ENCODE assay signal across 26 mouse cellular contexts in genomic region chr11:84097251-84097998, GRCm38 (mm10). TPM values are rescaled to one million over a fixed set of nuclear protein-coding genes. Genes with fewer than 3 reads are reported as not detected.
A peak's percentile ranks its signal among the peaks of the same experiment; 100 is the strongest.
DNase-seq lines count a peak whose midpoint lies in the region; ATAC-seq and TF ChIP-seq lines count a peak whose summit lies in the region.
"Had no signal": no experiment of that assay in that cellular context is flagged by ENCODE, and none has a peak within 500 bp of the region (broad histone marks: within the 10 kb centered on the region; RNA-seq: fewer than 3 reads in every experiment).

No protein-coding gene starts in this region.

- H3K4me3 ChIP-seq in left cerebral cortex, adult 2 months: no peak overlapping the region
- H3K4me3 ChIP-seq in liver, embryonic 12.5 days: no peak overlapping the region
- H3K4me3 ChIP-seq: erythroblast, embryonic 14.5 days; heart, embryonic 12.5 days; hindbrain, embryonic 15.5 days; kidney, embryonic 15.5 days had no signal

- no peaks in the 10 kb centered on the region for H3K4me1 ChIP-seq in liver, embryonic 12.5 days
- H3K4me1 ChIP-seq: hindbrain, embryonic 15.5 days; kidney, embryonic 15.5 days had no signal

- H3K27ac ChIP-seq in left cerebral cortex, adult 2 months: peak overlapping the region; percentile 78
- no peak overlapping the region for H3K27ac ChIP-seq in liver, embryonic 12.5 days
- H3K27ac ChIP-seq: hindbrain, embryonic 15.5 days; kidney, embryonic 15.5 days had no signal

- H3K36me3 ChIP-seq in liver, embryonic 12.5 days: peaks cover 81% of the 10 kb centered on the region

- no peak for TF ChIP-seq CTCF in left cerebral cortex, adult 2 months (IDR thresholded peaks at IDR 0.05)

- WGBS in liver, embryonic 12.5 days (ENCODE audit: insufficient replicate concordance): 72% methylated on average over 5 of the region's 5 CpGs

- no peak for ATAC-seq in liver, embryonic 12.5 days
- ATAC-seq: forebrain, embryonic 14.5 days; intestine, postnatal 0 days; midbrain, embryonic 16.5 days had no signal

- H3K9me3 ChIP-seq in liver, embryonic 12.5 days (replicated peaks): no peaks in the 10 kb centered on the region
- H3K9me3 ChIP-seq: heart, embryonic 12.5 days; hindbrain, embryonic 15.5 days; kidney, embryonic 15.5 days had no signal

- H3K27me3 ChIP-seq in liver, embryonic 12.5 days (replicated peaks): no peaks in the 10 kb centered on the region
- H3K27me3 ChIP-seq: CH12.LX; heart, embryonic 12.5 days; hindbrain, embryonic 15.5 days; kidney, embryonic 15.5 days had no signal

- no peak overlapping the region for H3K4me2 ChIP-seq in liver, embryonic 12.5 days
- H3K4me2 ChIP-seq: heart, embryonic 12.5 days; hindbrain, embryonic 15.5 days; kidney, embryonic 15.5 days had no signal

- intact Hi-C loops in left cerebral cortex, adult 2 months (cut with DNase I): loop anchor here (1.0 kb wide), 1 partner anchor 24 kb away; no protein-coding TSS in a partner anchor

- peak; percentile 50 to 60 for DNase-seq in frontal cortex, adult 2 months (ENCODE audit: extremely low spot score in 1 of 2, low spot score in 1 of 2)
- no peak for DNase-seq in frontal cortex, postnatal 14 days (ENCODE audit: low spot score in 2 of 2)
- DNase-seq in left cerebral cortex, adult 2 months (ENCODE audit: extremely low spot score in 1 of 2, low spot score in 2 of 2): no peak
- DNase-seq in left cerebral cortex, adult 11 months (ENCODE audit: low spot score): no peak
- peak; percentile 42 to 61 for DNase-seq in right cerebral cortex, postnatal 10 days (ENCODE audit: low spot score in 2 of 2)
- DNase-seq in right cerebral cortex, postnatal 4 days: no peak
- DNase-seq: adrenal gland, postnatal 14 days; cerebellum, adult 18-20 months; cerebellum, postnatal 25 days; heart, postnatal 14 days; kidney, postnatal 4 days; lung, adult 18-20 months; lung, postnatal 36 days; retina, postnatal 1 day; spleen, adult 18-20 months; thymus, postnatal 25 days had no signal

- H3K9ac ChIP-seq in liver, embryonic 12.5 days: no peak overlapping the region
- H3K9ac ChIP-seq: heart, embryonic 12.5 days; hindbrain, embryonic 15.5 days; kidney, embryonic 15.5 days had no signal

RNA-seq across cellular contexts. Expression of gene Dusp14, which starts 28.4 kb away (rescaled TPM):
- polyA plus RNA-seq in frontal cortex, adult 2 months (2012; rRNA removed): 98.1 and 121 TPM in 2 replicates
- total RNA-seq in left cerebral cortex, adult 2 months (2021): 10 to 100 TPM; 80.7 to 92.7 TPM
- polyA plus RNA-seq in liver, embryonic 12.5 days (2016; fragmentation: Nextera tagmentation; extraction: Ambion mirVana): 1.1 TPM in 2 replicates
- total RNA-seq: megakaryocyte-erythroid progenitor cell, adult 5-6 weeks had no signal
- polyA plus RNA-seq: erythroblast, embryonic 14.5 days had no signal

RNA-seq across cellular contexts. Expression of gene Tada2a, which starts 32.0 kb away (rescaled TPM):
- 43.7 and 49.9 TPM in 2 replicates for polyA plus RNA-seq in frontal cortex, adult 2 months (2012; rRNA removed)
- 10 to 100 TPM; 34.0 to 35.5 TPM for total RNA-seq in left cerebral cortex, adult 2 months (2021)
- polyA plus RNA-seq in liver, embryonic 12.5 days (2016; fragmentation: Nextera tagmentation; extraction: Ambion mirVana): 16.2 and 16.7 TPM in 2 replicates

RNA-seq across cellular contexts. Expression of gene Acaca, which starts 32.0 kb away (rescaled TPM):
- 23.0 and 26.9 TPM in 2 replicates for polyA plus RNA-seq in frontal cortex, adult 2 months (2012; rRNA removed)
- total RNA-seq in left cerebral cortex, adult 2 months (2021): 10 to 100 TPM; 80.8 to 81.2 TPM
- polyA plus RNA-seq in liver, embryonic 12.5 days (2016; fragmentation: Nextera tagmentation; extraction: Ambion mirVana): 11.8 and 12.6 TPM in 2 replicates

Comparison
In these comparisons a context has a peak if more than half of its experiments do, and no peak if none do; other contexts are left out.
1. DNase-seq: peak in frontal cortex, adult 2 months (2 of 2) and right cerebral cortex, postnatal 10 days (2 of 2); none in frontal cortex, postnatal 14 days (0 of 2), left cerebral cortex, adult 2 months (0 of 2), left cerebral cortex, adult 11 months (single experiment) and right cerebral cortex, postnatal 4 days (single experiment).
2. RNA of gene Dusp14, which starts 28.4 kb away (polyA plus RNA-seq): 98.1 to 121 TPM in frontal cortex, adult 2 months; 1.1 TPM in liver, embryonic 12.5 days; every median in the first group is over 10 times any median in the second.